Mouse (Mus musculus) urinary bladder, adult 2 months (tissue): Measurements from ENCODE around the gene Tedc1. TPM values are rescaled to one million over a fixed set of nuclear protein-coding genes. Genes with fewer than 3 reads are reported as not detected.

ENCODE experiments used
- DNase-seq: peaks from one replicate; pipeline ENCODE4 v3.0.0; 2022; ENCODE audit warnings: low spot score
- polyA plus RNA-seq: library from polyadenylated mRNA; depleted of rRNA; stranded (reverse); fragments of >200 nt; gene quantifications from 2 replicates; pipeline ENCODE4 v1.2.3, GENCODE M21; 2012; rRNA removed

Gene Tedc1
- polyA plus RNA-seq = 1.3 TPM in 2 replicates

DNA sequence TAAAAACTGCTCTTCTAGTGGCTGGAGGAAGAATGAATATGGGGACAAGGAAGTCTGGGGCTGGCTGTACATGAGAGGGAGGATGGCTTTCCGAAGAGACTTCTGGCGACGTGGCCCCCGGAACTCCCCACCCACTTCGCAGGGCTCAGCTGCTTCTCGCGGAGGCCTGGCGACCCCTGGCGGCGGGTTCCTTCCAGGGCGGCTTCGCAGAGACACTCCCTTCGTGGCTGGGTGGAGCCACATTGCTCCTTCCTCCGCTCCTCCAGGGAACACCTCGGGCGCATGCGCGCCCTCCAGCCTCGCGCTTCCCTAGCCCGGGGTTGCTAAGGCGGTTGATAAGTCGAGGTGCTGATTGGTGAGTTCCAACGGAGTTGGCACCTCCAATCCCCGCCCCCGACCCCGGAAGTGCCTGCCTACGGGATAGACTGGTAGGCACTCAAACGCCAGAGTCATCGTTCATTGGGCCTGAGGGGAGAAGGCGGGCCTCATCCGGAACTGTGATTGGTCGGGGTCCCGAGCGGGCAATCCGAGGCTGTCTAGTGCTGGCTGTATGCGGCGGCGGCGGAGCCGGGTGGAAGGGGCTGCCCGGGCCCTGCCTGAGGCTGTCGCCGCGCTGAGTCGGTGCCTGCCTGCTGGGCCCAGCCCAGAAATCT lies at the start of gene Tedc1:
Gene Tedc1, plus strand, starts transcription at position 535 of the 653 bp plus-strand sequence.
- DNase-seq = peak; percentile 99

GRCm38 (mm10) chr12:113107431-113108124 lies 48.6 kb upstream of the Tedc1 start:
- DNase-seq = no peak

- DNase-seq = no peak
Observed at GRCm38 (mm10) chr12:113108528-113109283, 47.5 kb upstream of the Tedc1 start.

GRCm38 (mm10) chr12:113109801-113110200 lies 46.4 kb upstream of the Tedc1 start:
- no peak for DNase-seq

DNA sequence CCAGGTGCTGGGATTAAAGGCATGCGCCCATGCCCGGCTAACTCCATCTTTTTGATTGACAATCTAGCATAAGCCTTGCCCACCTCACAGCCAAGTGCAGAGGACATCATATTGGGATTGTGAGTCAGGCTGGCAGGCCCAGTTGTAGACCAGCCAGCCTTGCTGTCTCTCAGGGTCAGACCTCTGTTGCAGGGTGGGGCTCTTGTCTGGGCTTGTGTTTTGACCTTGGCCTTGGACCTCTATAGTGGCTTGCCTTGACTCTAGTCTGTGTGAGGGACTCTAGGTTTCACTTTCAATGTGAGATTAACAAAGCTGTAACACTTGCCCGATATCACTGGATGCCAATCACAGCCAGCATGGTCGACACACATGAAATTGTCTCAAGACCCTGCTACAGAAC lies 42.1 kb upstream of the Tedc1 start:
- no peak for DNase-seq

- DNase-seq = no peak
Observed at GRCm38 (mm10) chr12:113114856-113115538, 41.2 kb upstream of the Tedc1 start.

DNA sequence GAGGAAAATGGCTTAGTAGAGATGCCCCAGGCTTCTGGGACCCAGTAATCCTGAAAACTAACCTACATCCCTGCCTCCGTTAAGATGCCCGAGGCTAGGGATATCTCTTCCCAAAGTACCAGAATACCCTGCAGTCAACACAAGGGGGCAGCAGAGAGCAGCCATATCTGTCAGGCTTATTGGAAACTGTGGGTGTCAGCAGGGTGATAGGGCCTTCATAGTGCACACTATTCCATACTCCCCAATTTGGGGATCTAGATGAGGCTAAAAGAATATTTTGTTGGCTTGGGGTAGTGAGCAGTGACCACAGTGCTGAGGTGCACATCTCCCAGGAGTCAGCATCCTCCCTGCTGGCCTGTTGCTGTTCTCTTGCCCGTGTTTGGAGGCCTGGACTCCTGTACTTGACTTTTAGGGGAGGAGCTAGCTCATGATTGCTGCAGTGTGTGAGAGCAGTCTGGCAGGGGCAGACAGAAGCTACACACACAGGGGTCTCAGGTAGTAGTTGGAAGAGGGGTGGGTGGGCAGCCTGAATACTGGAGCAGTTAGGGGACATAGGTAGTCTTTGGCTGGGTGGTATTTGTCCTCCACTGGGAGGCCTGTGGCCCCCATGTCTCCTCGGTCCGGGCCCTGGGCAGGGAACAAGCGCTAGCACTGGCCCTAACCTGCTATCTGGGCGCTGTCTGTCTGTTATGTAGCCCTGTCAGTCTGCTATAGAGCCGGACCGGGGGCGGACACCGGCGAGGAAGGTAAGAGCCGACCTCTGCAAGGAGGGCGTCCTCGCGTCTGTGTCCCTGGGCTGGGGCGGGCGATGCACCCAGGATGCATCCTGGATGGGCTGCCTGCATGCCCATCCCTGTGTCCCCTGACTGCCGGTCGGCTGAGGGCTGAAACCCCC lies 36.5 kb upstream of the Tedc1 start:
- peak; percentile 69 for DNase-seq

DNA sequence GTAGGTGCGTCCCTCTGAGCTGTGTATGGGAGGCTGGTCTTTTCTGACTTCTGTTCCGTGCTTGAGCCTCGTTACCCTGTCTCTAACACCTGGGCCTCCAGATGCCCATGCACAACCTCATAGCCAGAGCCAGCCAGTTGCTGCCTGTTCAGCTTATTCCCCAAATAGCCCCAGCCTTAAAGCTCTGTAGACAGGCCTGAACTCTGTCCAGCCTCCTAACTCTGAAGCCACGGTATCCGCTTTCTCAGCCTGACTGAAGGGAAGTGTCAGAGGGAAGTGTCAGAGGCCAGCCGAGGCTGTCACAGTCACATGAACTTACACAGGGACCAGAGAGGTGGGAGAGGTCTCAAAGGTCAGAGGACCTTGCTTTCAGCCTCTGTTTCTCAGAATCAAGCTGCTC lies 31.5 kb upstream of the Tedc1 start:
- DNase-seq = no peak

DNA sequence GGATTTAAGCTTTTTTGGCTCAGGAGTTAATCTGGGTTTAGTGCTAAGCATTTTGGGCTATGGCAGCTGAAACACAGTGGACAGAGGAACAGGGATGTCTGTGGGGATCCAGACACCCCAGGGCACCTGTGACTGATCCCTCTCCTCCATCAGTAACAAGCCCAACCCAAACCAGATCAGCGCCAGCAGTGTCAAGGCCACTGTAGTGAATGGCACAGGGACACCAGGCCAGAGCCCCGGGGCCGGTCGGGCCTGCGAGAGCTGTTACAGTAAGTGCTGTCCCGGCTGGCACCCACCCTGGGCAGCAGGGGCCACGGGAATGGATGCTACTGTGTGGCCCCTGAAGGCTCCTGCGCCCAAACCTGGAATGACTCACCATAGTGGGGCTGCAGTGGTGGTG lies 25.5 kb upstream of the Tedc1 start:
- DNase-seq = no peak

DNA sequence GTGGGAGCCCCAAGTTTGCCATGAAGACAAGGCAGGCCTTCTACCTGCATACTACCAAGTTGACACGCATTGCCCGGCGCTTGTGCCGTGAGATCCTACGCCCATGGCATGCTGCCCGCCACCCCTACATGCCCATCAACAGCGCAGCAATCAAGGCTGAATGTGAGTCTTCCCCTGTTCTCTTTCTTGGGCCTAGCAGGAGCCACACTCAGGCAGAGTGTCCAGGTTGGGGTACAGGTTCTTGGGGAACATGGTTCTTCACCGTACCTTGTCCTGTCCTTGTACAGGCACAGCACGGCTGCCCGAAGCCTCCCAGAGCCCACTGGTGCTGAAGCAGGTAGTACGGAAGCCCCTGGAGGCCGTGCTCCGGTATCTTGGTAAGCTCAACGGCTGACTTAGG lies 24.6 kb upstream of the Tedc1 start:
- no peak for DNase-seq

- DNase-seq = no peak
Observed at GRCm38 (mm10) chr12:113132567-113132966, 23.7 kb upstream of the Tedc1 start.

DNA sequence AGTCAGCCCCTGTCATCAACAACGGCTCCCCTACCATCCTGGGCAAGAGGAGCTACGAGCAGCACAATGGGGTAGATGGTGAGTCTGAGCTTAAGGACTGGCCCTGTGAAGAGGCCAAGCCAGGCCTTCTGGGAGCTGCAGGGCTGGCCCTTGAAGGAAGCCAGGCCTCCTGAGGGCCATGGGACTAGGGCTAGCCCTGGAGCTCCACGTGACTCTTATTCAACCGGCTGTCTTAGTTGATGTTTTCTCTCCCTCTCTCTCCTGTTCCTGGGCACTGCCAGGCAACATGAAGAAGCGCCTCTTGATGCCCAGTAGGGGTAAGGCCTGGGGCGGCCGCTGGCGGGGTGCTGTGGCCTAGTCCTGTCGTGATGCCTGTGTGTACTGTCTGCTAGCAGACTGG lies 23.0 kb upstream of the Tedc1 start:
- no peak for DNase-seq

DNA sequence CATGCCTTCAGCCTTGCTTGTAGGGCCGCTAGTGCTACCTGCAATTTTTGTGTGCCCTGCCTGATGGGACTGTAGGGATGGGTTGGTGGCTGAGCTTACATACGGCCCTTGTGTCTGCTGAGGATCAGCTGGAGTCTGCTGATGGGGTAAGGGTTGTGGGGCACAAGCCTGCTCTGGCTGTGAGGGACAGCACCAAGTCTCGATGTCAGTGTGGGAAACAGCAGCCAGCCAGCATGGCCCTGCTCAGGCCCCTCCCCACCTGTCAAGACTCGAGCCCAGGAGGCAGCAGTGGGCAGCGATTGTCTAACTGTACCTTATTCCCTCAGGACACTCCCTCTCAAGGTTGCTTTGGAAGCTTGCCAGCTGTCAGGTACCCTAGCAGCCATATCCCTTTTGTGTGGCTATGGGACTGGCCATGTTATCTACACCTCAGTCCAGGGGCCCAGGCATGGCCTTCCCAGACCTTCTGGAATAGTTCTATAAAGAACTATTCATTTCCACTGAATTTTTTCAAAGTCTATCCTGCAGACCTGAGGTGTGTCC lies 22.3 kb upstream of the Tedc1 start:
- no peak for DNase-seq

DNA sequence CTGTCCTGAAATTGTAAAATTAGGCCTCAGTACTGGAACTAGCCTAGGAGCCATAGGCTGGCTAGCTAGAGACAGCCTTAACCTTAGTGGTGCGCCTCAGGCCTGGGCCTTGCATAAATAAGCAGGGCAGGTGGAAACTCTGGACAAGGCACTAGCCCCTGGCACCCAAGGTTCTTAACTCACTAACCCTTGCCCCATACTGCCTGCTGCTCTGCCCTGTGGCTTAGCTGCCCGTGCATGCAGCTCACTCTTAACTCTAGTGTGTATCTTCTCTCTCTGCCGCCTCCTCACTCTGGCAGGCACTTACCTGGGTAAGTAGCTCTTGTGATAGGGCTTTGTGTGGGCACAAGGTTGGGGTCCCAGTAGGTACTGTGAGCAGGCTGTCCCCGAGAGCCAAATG lies 21.7 kb upstream of the Tedc1 start:
- no peak for DNase-seq

DNA sequence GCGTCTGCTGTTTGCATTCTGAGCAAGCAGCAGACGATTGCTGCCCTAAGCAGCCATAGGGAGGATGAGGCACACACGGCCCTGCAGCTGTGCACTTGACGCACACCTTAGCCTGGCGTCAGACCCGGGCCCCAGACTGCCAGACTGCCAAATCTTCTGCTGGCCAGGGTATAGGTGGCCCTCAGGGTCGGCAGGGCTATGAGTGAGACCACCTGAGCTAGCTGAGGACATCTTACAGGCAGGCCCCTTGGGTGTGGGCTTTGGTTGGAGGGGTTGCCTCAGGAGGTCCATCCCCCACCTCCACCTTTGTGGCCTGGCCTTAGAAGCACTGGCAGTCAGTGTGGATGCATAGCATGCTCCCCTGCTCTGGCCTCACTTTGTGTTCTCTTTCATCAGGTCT lies 20.8 kb upstream of the Tedc1 start:
- no peak for DNase-seq

- DNase-seq = no peak
Observed at GRCm38 (mm10) chr12:113136492-113137020, 19.7 kb upstream of the Tedc1 start.

- DNase-seq = no peak
Observed at GRCm38 (mm10) chr12:113137260-113138213, 18.7 kb upstream of the Tedc1 start.

- DNase-seq = no peak
Observed at GRCm38 (mm10) chr12:113138291-113138690, 17.9 kb upstream of the Tedc1 start.
